Mouse (Mus musculus) myocyte (in vitro differentiated cells): ENCODE measurements around the gene Ppp2r2d.

Experiments
- CEBPB ChIP-seq: IDR thresholded peaks from 2 replicates; pipeline ENCODE4 v1.6.1; 2011; ENCODE audit warnings: mild to moderate bottlenecking, moderate library complexity; ENCODE audit not compliant: poor library complexity, insufficient read depth, severe bottlenecking
- POLR2A ChIP-seq: IDR thresholded peaks from one replicate; pipeline ENCODE4 v1.6.1; 2011; ENCODE audit warnings: low read depth, mild to moderate bottlenecking, control low read depth, moderate library complexity; ENCODE audit not compliant: insufficient read length
- SRF ChIP-seq: IDR thresholded peaks from one replicate; pipeline ENCODE4 v1.6.1; 2011; ENCODE audit warnings: low read depth; ENCODE audit not compliant: control insufficient read depth, insufficient read length
- TCF3 ChIP-seq: IDR thresholded peaks from one replicate; pipeline ENCODE4 v1.6.1; 2011; ENCODE audit warnings: low read depth, control low read depth; ENCODE audit not compliant: insufficient read length

GRCm38 (mm10) chr7:138919156-138919944 lies 73.5 kb downstream of the Ppp2r2d start:
- TF ChIP-seq CEBPB (no peak), SRF (no peak), POLR2A (no peak), TCF3 (no peak)
